Mouse (Mus musculus) CD8-positive naive resting alpha-beta T cell, adult 57 days (primary cell): Measurements from ENCODE around the gene Ckb. TPM values are rescaled to one million over a fixed set of nuclear protein-coding genes. Genes with fewer than 3 reads are reported as not detected.

Experiments used
- total RNA-seq: library from RNA; stranded (reverse); gene quantifications from one replicate; pipeline ENCODE4 v1.2.4, GENCODE M21; 2023

Ckb gene
- 2.5 TPM for total RNA-seq

GRCm38 (mm10) chr12:111672176-111672575 is at the start of gene Ckb:
Gene Ckb, minus strand, starts transcription at chr12:111672338.

GRCm38 (mm10) chr12:111713004-111713651 is 41.0 kb upstream of the Ckb start, which contains the start of the genes Bag5 and Apopt1:
Gene Bag5, minus strand, starts transcription at chr12:111713257.
Gene Apopt1, plus strand, starts transcription at chr12:111713261.

GRCm38 (mm10) chr12:111677882-111678669 is 5.9 kb upstream of the Ckb start, which contains the start of gene Trmt61a:
Gene Trmt61a, plus strand, starts transcription at chr12:111678105.

Other genes starting within 250 kb of the Ckb start
- gene Tnfaip2, start 229.9 kb downstream of the Ckb start, total RNA-seq = 1.3 TPM
- not detected for gene Gm266, start 186.5 kb downstream of the Ckb start, total RNA-seq
- 652 TPM for gene Eif5, start 134.3 kb downstream of the Ckb start, total RNA-seq
- gene Mark3, start 97.8 kb downstream of the Ckb start, total RNA-seq = 71.4 TPM
- gene Trmt61a, start 5.8 kb upstream of the Ckb start, total RNA-seq = 23.8 TPM
- gene Bag5, start 40.9 kb upstream of the Ckb start, total RNA-seq = 26.9 TPM
- gene Apopt1, start 40.9 kb upstream of the Ckb start, total RNA-seq = 23.4 TPM
- gene Klc1, start 86.5 kb upstream of the Ckb start, total RNA-seq = 70.6 TPM
- 2.2 TPM for gene Xrcc3, start 141.5 kb upstream of the Ckb start, total RNA-seq
- 2.5 TPM for gene Zfyve21, start 141.8 kb upstream of the Ckb start, total RNA-seq
- gene Ppp1r13b, start 235.8 kb upstream of the Ckb start, total RNA-seq = 53.2 TPM